Mouse (Mus musculus): Measurements from ENCODE around the gene Foxk1.

DNA sequence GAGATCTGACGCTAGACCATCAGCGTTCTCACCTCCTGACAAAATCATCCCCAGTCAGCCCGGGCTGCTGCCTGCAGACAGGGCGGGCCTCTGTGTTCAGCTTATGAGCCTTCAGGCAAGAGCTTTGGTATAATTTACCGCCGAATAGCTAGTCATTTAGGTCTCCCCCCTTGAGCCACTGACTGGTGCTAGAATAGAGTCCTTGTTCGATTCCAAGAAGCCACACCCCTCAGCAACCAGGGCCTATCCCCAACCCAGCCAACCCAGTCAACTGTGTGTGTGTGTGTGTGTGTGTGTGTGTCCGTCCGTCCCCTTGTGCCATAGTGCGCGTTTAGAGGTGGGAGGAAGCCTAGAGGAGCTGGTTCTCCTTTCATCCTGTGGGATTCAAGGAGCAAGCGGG is 29.7 kb downstream of the Foxk1 start:
- no peak for TF ChIP-seq POLR2A (IDR thresholded peaks at IDR 0.05; ENCODE audit: borderline replicate concordance, extremely low read depth, low read depth, low read length)
- no peak for TF ChIP-seq CTCF (IDR thresholded peaks at IDR 0.05; ENCODE audit: insufficient read depth, low read length)

Data from lung, adult 2 months (tissue).